Mouse (Mus musculus): Measurements from ENCODE around the gene Spon1.

Spon1 gene

GRCm38 (mm10) chr7:113765667-113766497, at the start of gene Spon1:
Gene Spon1, plus strand, starts transcription at chr7:113765998.
- DNase-seq, result peak; percentile 69

- no peak for DNase-seq
These were observed 43.8 kb upstream of the Spon1 start for GRCm38 (mm10) chr7:113721994-113722393.

DNA sequence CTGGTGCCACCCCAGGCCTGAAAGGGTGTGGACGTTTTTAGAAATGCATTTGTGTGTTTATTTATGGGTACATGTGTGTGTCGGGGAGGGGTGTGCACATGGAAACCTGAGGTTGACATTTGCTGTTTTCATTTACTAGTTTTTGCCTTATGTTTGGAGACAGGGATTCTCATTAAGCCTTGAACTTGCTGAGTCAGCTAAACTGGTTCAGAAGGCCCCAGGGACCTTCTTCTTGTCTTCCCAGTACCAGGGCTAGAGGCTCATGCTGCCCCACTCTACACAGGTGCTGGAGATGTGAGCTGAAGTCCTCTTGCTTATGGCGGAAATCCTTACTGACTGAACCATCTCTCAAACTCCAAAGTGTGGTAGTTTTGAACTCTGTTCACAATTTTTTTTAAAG, 41.9 kb upstream of the Spon1 start:
- no peak for DNase-seq

GRCm38 (mm10) chr7:113727999-113728713, 37.6 kb upstream of the Spon1 start:
- DNase-seq, result no peak

DNA sequence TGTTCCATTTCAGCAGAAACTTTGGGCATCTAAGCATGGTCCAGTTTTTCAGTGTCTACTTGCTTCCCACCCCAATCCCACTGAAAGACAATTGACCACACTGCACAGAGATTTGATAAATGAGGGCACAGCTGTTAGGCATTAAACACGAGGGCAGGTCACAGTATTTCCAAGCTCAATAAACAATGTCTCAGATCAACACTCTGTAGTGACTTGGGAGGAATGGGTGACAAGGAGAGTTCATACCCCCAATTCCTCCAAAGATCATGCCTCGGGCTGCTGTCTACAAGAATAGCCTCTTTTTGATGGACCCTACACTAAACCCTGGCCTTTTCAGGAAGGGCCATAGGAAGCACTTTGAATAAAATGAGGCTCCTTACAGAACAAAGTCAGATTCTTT, 36.9 kb upstream of the Spon1 start:
- DNase-seq, result no peak

GRCm38 (mm10) chr7:113730406-113731247, 35.2 kb upstream of the Spon1 start:
- no peak for DNase-seq

GRCm38 (mm10) chr7:113737790-113738362, 27.9 kb upstream of the Spon1 start:
- DNase-seq, result no peak

DNA sequence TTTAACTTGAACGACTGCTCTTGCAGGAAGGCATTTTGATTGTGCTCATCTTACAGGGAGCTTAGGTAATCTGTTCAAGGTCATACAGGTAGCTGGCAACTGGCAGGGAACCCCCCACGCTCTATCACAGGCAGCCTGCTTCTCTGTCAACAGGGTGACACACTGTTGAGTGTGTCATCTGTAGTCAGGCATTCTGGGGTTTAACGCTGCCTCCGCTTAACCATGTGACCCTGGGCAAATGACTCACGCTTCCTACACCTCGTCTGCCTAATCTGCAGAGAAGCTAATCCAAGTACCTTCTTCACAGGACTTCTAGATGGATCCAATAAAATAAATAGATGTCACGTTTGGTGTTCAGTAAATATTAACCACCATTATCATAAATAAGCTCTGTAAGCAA, 26.6 kb upstream of the Spon1 start:
- no peak for DNase-seq

DNA sequence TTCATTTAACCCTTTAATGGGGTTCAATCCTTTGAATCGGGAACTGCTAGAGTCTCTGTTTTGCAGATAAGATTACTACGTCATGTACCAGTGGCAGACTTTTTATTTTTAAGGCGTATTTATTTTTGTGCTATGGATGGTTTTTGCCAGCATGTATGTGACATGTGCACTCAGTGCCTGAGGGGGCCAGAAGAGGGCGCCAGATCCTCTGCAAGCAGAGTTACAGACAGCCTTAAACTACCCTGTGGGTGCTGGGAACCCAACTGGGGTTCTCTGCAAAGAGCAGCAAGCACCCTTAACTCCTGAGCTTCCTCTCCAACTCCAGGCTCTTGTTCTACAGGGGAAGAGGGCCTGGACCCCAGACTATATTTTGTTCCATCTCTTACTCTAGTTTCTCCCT, 23.2 kb upstream of the Spon1 start:
- no peak for DNase-seq

GRCm38 (mm10) chr7:113743982-113744381, 21.8 kb upstream of the Spon1 start:
- no peak for DNase-seq

DNA sequence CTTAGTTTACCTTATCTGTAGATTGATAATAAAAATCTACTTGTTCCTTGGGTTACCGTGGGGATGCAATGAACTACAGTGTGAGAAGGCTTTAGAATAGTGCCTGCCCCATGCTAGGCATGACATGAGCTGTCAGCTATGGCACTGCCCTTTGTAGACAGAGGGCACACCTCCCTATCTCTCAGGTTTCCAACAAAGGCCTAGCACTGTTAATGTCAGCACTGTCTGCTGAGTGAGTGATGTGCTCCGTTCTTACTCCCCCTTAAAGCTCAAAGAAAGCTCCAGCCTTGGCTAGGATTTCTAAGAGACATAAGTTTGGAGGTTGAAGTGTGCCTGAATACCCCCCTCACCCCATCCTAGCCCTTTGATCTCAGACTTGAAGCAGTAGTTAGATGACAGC, 9.2 kb upstream of the Spon1 start:
- DNase-seq, result no peak

DNA sequence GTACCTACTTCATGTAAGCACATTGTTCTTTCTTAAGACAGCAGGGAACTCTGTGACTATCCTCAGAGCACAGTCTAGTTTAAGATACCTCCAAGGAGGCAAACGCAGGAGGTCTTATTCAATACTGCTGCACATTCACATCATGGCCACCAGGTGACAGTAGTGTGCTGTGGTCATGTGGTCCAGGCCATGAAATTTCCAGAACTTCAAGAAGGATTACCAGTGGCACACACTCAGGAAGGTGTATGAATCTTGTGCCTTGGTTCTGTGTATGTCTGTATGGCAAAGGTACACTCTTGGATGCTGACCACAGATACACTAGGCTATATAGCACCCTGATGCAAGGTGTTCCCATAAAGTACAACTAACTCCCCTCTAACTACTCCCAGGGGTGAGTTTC, 6.6 kb upstream of the Spon1 start:
- DNase-seq, result no peak

DNA sequence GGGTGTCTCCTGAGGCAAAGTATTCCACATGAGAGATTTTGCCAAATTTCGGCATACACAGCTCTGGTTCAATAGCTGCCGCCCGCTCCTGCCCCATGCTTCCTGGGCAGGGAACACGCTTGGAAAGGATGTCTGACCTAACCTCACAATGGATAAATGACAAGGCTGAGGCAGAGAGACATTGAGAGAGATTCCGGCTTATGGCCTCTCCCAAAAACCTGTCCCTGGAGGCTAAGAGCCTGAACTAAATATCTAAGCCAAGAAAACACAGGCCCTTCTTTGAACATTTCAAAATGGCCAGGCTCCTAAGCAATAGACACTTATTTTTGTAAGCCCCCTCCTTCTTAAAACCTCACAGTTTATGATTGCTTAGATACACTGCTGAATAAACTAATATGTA, 665 bp upstream of the Spon1 start:
- no peak for DNase-seq

DNA sequence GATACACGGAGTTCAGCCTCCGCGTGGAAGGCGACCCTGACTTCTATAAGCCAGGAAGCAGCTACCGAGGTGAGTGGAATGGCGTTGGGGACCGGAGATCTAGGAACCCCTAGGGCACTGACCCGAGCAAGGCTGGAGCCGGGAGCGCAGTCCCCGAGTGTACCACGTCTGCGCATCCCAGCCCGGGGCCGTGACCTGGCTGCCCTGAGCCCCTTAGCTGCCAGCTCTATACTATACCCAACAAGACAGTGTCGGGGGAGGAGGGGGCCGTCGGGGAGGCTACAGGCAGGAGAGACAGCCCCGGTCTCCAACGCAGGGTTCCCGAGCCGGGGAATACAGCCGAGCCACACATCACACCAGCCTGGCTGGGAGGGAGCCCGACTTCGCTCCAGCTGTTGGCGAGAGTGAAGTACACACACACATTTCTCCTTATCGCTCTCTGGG, 722 bp downstream of the Spon1 start:
- peak; percentile 32 for DNase-seq

- DNase-seq, result no peak
These were observed 1.7 kb downstream of the Spon1 start for GRCm38 (mm10) chr7:113767546-113767945.

DNA sequence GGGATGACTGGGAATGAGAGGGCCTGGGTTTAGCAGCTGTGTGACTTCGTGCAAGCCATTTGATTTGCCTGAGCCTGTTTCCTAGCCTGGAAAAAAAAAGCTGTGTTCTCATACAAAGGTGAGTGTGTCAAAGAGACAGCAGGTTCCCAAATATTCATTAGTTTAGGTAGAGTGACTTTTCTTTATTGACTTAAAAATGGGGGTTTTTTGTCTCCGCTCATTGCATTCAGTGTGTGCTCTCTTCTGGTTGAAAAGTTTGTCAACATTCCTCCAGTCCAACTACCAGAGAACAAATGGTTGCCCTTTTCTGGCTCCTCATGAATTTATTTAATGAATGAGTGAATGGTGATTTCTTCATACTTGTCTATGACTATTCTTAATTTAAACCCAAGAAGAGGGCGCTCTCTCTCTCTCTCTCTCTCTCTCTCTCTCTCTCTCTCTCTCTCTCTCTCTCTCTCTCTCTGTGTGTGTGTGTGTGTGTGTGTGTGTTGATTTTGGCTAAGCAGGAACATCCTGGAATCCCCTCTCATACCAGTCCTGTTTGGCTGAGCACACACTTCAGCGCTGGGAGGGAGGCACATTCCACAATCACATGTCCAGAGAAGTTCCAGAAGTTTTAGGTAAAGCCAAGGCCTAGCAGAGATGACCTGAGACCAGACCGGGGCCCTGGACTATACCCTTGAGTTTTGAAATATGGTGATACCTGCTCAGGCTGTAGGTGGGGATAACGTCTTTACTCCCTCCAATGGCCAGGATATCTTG, 2.6 kb downstream of the Spon1 start:
- no peak for DNase-seq

DNA sequence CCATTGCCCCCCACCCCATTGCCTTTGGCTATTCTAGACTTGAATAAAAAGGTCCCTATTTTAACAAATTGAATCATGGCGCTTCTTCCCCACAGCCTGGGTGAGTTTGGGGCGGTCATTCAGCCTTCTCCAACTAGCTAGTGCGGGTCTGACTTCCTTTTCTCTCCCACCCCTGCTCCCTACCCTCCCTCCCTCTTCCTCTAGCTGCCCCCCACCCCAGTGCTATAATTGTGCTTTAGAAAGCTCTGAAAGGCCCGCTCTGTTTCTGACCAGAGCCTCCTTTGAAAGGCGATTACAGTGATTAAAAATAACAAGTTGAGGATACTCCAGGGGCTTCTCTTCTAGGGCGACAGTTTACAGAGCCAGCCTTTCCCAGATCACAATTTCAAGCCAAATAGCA, 3.5 kb downstream of the Spon1 start:
- DNase-seq, result no peak

DNA sequence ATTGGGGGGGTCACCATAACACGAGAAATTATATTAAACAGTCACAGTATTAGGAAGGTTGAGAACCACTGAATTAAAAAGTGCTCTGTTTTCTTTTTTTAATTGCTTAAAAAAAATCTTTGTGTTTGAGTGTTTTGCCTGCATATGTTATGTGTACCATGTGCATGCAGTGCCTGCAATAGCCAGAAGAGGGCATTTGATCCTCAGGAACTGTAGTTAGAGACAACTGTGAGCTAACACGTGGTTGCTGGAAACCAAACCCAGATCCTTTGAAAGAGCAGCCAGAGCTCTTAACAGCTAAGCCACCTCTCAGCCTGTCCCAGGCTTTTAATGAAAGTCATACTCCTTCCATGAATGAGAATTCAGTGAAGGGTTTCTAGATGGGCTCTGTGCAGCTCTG, 6.3 kb downstream of the Spon1 start:
- DNase-seq, result peak; percentile 41

DNA sequence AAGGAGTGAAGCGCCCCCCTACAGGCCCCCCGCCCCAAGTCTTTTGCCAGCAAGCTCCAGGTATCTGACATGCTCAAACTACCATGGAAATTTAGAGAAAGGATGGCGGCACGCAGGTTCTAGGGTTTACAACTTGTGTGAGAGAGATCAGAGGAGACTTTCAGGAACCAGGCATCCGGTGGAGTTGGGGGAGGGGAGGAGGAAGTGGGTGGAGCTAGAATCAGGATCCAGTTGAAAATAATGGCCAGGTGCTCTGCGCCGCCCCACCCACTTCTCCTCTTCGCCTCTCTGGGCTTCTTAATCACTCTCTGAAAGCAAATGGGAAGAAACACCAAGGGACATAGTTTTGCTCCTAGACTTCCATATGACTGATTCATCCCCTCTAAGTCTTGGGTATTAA, 7.6 kb downstream of the Spon1 start:
- DNase-seq, result no peak

DNA sequence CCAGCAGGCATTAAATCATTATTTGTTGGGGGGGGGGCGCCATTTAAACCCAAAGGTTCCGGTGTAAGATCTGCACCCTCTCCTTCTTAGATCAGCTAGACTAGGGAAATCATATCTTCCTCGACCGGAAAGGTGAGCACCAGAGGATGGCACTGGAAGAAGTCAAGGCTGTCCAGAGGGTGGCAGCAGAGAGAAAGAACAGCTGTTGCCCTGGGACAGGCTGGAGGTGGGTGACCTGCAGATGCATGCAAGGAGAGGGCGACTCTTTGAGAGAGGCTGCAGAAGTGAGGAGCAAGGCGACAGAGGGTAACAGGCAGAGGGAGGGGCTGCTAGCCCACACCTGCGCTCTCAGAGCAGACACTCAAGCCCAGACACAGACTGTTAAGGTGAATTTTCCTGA, 8.2 kb downstream of the Spon1 start:
- peak; percentile 30 for DNase-seq

DNA sequence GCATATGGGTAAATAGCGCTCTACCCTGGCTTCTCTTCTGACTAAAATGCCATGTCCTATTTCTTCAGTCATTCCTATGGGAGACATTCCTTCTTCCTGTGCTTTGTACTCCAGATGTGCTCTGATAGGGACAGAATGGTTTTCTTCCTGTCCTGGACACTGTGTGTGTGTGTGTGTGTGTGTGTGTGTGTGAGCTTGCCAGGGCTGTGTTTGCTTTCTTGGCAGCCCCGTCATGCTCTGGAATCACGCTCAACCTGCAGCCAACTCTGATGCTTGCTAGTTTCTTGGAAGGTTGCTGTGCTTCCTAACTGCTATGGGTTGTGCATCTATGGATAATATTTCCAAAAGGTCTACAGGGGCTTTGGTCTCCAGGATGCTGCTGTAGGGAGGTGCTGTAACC, 9.1 kb downstream of the Spon1 start:
- DNase-seq, result no peak

- no peak for DNase-seq
These were observed 12.7 kb downstream of the Spon1 start for GRCm38 (mm10) chr7:113778546-113778945.
